Mouse (Mus musculus): ENCODE data around the gene Nol8. TPM values are rescaled to one million over a fixed set of nuclear protein-coding genes. Genes with fewer than 3 reads are reported as not detected.

Gene Nol8
- polyA plus RNA-seq, 1 experiment from 2014 or later = 20.1 TPM

DNA sequence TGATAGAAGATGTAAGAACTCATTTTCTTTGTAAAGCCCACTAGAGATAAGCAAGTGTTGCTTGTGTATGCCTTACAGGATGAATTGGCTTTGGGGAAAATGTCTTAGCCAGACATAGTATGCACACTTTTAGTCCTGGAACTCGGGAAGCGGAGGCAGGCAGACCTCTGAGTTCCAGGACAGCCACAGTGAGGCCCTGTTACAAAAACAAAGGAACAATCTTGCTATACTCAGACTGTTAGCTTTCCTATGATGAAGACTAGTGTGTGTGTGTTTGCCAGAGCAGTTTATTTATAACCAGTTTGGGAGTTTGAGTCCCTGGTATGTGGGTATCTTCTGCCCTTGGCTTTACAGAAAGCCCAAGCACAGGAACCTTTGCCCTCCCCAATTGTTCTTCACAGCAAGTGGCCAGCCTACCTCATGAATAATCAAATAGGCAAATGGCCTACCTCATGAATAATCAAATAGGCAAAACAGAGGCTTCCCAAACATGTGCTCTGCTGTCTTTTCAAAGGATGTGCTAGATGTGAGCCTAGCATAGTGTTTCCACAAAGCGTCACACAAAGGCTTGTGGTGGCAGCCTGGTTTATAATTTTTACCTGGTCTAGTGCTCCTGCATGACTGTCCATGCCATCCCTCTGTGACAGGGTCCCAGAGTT is 53.3 kb downstream of the Nol8 start:
- H3K4me3 ChIP-seq = no peak overlapping the region
- H3K9ac ChIP-seq = no peak overlapping the region
- 36% methylated on average over 3 of the region's 3 CpGs for WGBS
- no peaks in the 10 kb centered on the region for H3K9me3 ChIP-seq
- ATAC-seq (ENCODE audit: low FRiP score, low read depth) = peak; percentile 81
- peaks cover 86% of the 10 kb centered on the region for H3K36me3 ChIP-seq
- peaks cover 14% of the 10 kb centered on the region; the same call in 1 of the 2 replicates for H3K4me1 ChIP-seq
- H3K27ac ChIP-seq = no peak overlapping the region
- 0 out of 2 replicates have a peak overlapping the region, but pooled peaks have one; percentile 16 for H3K4me2 ChIP-seq (replicated peaks)
- H3K27me3 ChIP-seq (replicated peaks) = no peaks in the 10 kb centered on the region

DNA sequence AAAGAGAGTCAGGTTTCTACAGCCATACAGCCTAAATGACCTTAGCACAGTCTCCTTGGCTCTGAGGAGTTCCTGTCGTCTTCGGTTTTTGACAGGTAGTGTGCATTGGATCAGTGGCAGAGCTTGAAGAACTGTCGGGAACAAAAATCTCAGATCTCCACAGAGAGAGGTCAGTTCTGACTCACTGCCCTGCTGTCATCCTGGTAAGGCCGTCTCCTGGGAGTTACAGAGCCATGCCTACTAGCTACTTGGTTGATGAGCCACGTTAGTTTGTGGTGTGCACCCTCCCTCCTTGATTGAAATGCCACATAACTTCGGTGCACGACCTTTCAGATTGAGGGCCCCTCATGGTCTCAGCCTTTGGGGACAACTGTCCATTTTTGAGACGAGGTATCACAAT is 55.4 kb downstream of the Nol8 start:
- WGBS = 93% methylated on average over 8 of the region's 8 CpGs

DNA sequence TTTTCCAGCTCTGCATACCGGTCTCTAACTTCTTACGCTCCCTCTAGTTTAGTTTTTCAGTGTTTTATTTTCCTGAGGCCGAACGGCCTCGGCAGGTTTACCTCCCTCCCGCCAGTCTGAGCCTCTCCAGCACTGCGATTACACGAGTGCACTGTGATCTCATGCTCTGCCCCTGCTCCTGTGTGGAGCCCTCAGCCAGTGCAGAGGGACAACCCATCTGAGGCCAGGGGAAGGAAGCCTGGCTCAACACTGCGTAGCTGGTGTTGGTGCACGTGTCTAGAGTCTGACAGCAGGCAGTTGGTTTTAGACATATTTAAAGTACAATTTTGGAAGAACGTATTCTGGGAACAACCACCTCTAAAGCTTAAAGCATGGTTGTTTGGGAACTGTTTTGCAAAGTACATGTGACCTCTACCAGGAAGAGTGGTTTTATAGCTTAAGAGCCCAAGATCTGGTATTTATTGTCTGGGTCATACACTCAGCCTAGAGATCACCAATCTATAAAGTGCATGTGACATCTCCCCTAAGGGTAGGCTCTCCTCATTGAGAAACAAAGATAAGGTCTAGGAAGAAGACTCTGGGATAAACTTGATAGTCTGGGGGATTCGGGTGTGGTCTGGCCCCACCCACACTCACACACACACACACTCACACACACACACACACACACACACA is 59.3 kb downstream of the Nol8 start:
- H3K36me3 ChIP-seq = peaks cover 89% of the 10 kb centered on the region

More for the DNA sequence above, 55.4 kb downstream of the Nol8 start:
- H3K27ac ChIP-seq = no peak overlapping the region
- H3K4me3 ChIP-seq = no peak overlapping the region
- ATAC-seq (ENCODE audit: low FRiP score, low read depth) = no peak
- no peak overlapping the region for H3K4me2 ChIP-seq (replicated peaks)
- H3K27me3 ChIP-seq (replicated peaks) = no peaks in the 10 kb centered on the region
- peaks cover 14% of the 10 kb centered on the region; the same call in 1 of the 2 replicates for H3K4me1 ChIP-seq
- peaks cover 86% of the 10 kb centered on the region for H3K36me3 ChIP-seq
- H3K9ac ChIP-seq = no peak overlapping the region
- H3K9me3 ChIP-seq = no peaks in the 10 kb centered on the region

DNA sequence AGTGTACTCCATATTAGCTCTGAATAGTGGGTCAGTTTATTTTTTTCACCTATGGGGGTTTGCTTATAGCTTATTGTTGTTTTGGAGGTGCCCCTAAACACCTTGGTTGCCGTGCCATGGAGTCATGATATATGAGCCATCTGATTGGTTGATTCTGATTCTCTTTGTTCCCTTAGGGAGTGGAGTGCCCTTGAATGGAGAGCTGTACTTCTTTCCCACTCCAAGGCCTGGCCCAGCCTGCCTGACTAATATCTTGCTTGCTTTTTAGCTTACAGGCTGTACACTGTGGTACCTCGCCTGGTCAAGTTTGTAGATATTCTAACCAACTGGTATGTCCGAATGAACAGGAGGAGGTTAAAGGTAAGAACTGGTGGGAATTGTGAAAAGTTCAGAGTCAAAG is 66.4 kb downstream of the Nol8 start:
- Histone ChIP-seq H3K9me3 (no peaks in the 10 kb centered on the region), H3K27ac (no peak overlapping the region), H3K4me1 (no peaks in the 10 kb centered on the region), H3K36me3 (peaks cover 93% of the 10 kb centered on the region), H3K4me2 (replicated peaks) (no peak overlapping the region), H3K27me3 (replicated peaks) (no peaks in the 10 kb centered on the region), H3K9ac (no peak overlapping the region), H3K4me3 (no peak overlapping the region)
- no peak for ATAC-seq (ENCODE audit: low FRiP score, low read depth)
- WGBS = 89% methylated on average over 3 of the region's 3 CpGs

More for the DNA sequence above, 59.3 kb downstream of the Nol8 start:
- WGBS = 96% methylated on average over 12 of the region's 12 CpGs
- H3K4me3 ChIP-seq = no peak overlapping the region
- no peak overlapping the region for H3K27ac ChIP-seq
- no peak for ATAC-seq (ENCODE audit: low FRiP score, low read depth)
- no peaks in the 10 kb centered on the region for H3K27me3 ChIP-seq (replicated peaks)
- no peak overlapping the region for H3K9ac ChIP-seq
- no peaks in the 10 kb centered on the region for H3K4me1 ChIP-seq
- no peaks in the 10 kb centered on the region for H3K9me3 ChIP-seq
- H3K4me2 ChIP-seq (replicated peaks) = no peak overlapping the region

Other genes starting within 250 kb of the Nol8 start
- 16.3 TPM in 2 replicates for gene Ippk, start 231.8 kb upstream of the Nol8 start, polyA plus RNA-seq (2016; fragmentation: Nextera tagmentation; extraction: Ambion mirVana)
- gene Tes3-ps, start 159.8 kb upstream of the Nol8 start, polyA plus RNA-seq (2016; fragmentation: Nextera tagmentation; extraction: Ambion mirVana) = 0.90 and 1.00 TPM in 2 replicates
- 0.42 and 0.60 TPM in 2 replicates for gene Ecm2, start 148.3 kb upstream of the Nol8 start, polyA plus RNA-seq (2016; fragmentation: Nextera tagmentation; extraction: Ambion mirVana)
- gene Aspn, start 108.6 kb upstream of the Nol8 start, polyA plus RNA-seq (2016; fragmentation: Nextera tagmentation; extraction: Ambion mirVana) = 0.34 and 0.57 TPM in 2 replicates
- gene Omd, start 70.6 kb upstream of the Nol8 start, polyA plus RNA-seq (2016; fragmentation: Nextera tagmentation; extraction: Ambion mirVana) = 0.35 and 0.42 TPM in 2 replicates
- 5.4 and 6.0 TPM in 2 replicates for gene Ogn, start 45.0 kb upstream of the Nol8 start, polyA plus RNA-seq (2016; fragmentation: Nextera tagmentation; extraction: Ambion mirVana)
- 18.3 and 18.7 TPM in 2 replicates for gene Cenpp, start 293 bp upstream of the Nol8 start, polyA plus RNA-seq (2016; fragmentation: Nextera tagmentation; extraction: Ambion mirVana)
- gene Iars, start 29.0 kb downstream of the Nol8 start, polyA plus RNA-seq (2016; fragmentation: Nextera tagmentation; extraction: Ambion mirVana) = 76.9 and 83.7 TPM in 2 replicates
- 0.13 TPM in 1 of 2 replicates, not detected in the other for gene Gm30302, start 145.9 kb downstream of the Nol8 start, polyA plus RNA-seq (2016; fragmentation: Nextera tagmentation; extraction: Ambion mirVana)

All from neural tube, embryonic 12.5 days (tissue).